Mouse (Mus musculus) testis, adult 2 months (tissue): ENCODE measurements around the gene Plekhb2. TPM values are rescaled to one million over a fixed set of nuclear protein-coding genes. Genes with fewer than 3 reads are reported as not detected.
A peak's percentile ranks its signal among the peaks of the same experiment; 100 is the strongest.

Source experiments
- H3K27ac ChIP-seq: fragments of 200-500 bp; 2 replicates; pipeline ENCODE4 v1.5.1; 2012; ENCODE audit warnings: low read depth, low read length; ENCODE audit not compliant: control insufficient read depth, insufficient read depth
- H3K27me3 ChIP-seq: fragments of 200-500 bp; 2 replicates; pipeline ENCODE4 v1.6.1; 2012; ENCODE audit warnings: mild to moderate bottlenecking, low read length, moderate library complexity; ENCODE audit not compliant: control insufficient read depth, insufficient read depth
- H3K36me3 ChIP-seq: fragments of 200-500 bp; 2 replicates; pipeline ENCODE4 v1.6.1; 2012; ENCODE audit warnings: mild to moderate bottlenecking, low read length; ENCODE audit not compliant: control insufficient read depth, insufficient read depth
- H3K4me1 ChIP-seq: fragments of 200-500 bp; 2 replicates; pipeline ENCODE4 v1.6.1; 2012; ENCODE audit warnings: low read length; ENCODE audit not compliant: control insufficient read depth, insufficient read depth
- H3K4me3 ChIP-seq: fragments of 200-500 bp; 2 replicates; pipeline ENCODE4 v1.5.1; 2012; ENCODE audit warnings: low read depth, mild to moderate bottlenecking, low read length, moderate library complexity, mixed read lengths; ENCODE audit not compliant: control insufficient read depth
- CTCF ChIP-seq: fragments of 200-500 bp; IDR thresholded peaks from 2 replicates; pipeline ENCODE4 v1.5.1; 2012; ENCODE audit warnings: low read depth, mild to moderate bottlenecking, inconsistent platforms, low read length, moderate library complexity; ENCODE audit not compliant: control insufficient read depth, insufficient read depth, insufficient replicate concordance
- POLR2A ChIP-seq: fragments of 200-500 bp; IDR thresholded peaks from 2 replicates; pipeline ENCODE4 v1.6.1; 2012; ENCODE audit warnings: low read depth, mild to moderate bottlenecking, inconsistent platforms, low read length, moderate library complexity; ENCODE audit not compliant: control insufficient read depth
- polyA plus RNA-seq: library from polyadenylated mRNA; depleted of rRNA; stranded (reverse); fragments of >200 nt; gene quantifications from 2 replicates; pipeline ENCODE4 v1.2.3, GENCODE M21; 2012

Gene Plekhb2
- polyA plus RNA-seq, 1 experiment = 12.7 TPM

DNA sequence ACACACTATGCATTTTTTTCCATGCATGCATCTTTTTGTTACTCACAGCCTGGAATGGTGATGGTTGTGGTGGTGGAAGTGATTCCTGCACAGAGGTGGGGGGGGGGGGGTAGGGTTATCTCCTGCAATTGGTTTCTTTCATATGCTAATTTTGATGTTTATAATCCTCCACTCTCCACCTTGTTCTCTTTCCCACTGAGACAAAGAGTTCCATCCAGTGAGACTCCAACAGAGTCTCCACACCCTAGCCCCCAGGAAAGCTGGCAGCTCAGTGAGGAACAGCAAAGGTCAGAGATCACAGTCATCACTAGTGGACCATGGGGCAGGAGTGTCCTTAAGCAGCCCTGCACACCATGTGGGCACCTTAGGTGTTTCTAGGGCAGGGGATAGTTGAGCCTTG is 34.0 kb downstream of the Plekhb2 start:
- Histone ChIP-seq H3K4me3 (no peak overlapping the region), H3K27ac (no peak overlapping the region), H3K27me3 (no peaks in the 10 kb centered on the region), H3K36me3 (no peaks in the 10 kb centered on the region), H3K4me1 (no peaks in the 10 kb centered on the region)
- no peak for TF ChIP-seq CTCF
- TF ChIP-seq POLR2A = no peak

DNA sequence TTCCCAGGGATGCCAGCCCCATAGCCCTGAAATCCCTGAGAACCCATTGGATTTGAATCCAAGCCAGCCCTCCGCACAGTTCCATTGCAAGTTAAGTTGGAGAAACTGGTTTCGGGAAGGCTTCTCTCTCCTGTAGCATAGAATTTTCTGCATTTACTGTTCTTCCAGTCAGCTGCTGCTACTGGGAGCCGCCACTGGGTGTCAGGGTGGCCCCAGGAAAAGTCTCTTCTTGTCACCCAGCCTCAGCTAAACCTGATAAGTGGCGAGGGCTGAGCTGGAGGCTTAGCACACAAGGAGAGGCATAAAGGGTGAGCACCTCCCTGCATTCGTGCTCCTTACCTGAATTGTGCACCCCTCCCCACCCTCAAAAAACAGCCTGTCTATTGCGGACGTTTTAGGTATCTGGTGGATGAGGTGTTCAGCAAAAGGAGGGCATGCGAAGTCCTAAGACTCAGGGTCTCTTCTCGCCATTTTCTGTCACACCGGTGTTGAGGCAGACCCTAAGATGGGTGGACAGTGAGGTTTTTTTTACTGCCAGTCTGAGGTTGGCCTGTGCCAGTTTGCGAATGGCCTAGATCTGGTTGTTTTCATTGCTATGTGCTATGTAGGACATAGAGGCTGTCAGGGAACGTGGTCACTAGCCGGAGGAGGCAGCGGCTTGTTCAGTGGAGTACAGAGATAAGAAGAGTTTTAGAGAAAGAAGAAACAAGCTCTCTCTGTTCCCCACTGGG is 41.9 kb downstream of the Plekhb2 start:
- Histone ChIP-seq H3K27me3 (no peaks in the 10 kb centered on the region), H3K4me3 (no peak overlapping the region), H3K27ac (no peak overlapping the region), H3K4me1 (no peaks in the 10 kb centered on the region), H3K36me3 (no peaks in the 10 kb centered on the region)
- no peak for TF ChIP-seq POLR2A
- peak; percentile 36; the same call in 1 of the 2 replicates for TF ChIP-seq CTCF

DNA sequence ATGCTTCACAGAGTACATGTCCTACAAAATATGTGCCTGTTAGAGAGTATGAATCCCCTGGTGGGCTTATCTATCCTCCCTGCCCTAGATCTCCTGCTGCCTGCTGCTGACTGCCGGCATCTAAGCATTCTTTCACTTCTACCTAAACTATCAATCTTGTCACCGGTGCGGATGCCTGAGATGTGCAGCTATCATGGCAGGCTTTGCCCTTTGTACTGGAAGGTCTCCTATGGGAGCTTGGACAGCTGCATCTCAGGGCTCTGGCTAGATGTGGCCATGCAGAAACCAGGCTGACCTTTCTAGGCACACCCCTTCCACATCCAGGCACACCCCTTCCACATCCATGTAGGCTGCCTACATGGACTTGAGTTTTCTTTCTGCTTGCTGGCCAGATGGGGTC is 42.7 kb downstream of the Plekhb2 start:
- H3K27ac ChIP-seq = no peak overlapping the region
- TF ChIP-seq CTCF (no peak), POLR2A (no peak)
- no peaks in the 10 kb centered on the region for H3K36me3 ChIP-seq
- no peaks in the 10 kb centered on the region for H3K27me3 ChIP-seq
- H3K4me1 ChIP-seq = no peaks in the 10 kb centered on the region
- no peak overlapping the region for H3K4me3 ChIP-seq

DNA sequence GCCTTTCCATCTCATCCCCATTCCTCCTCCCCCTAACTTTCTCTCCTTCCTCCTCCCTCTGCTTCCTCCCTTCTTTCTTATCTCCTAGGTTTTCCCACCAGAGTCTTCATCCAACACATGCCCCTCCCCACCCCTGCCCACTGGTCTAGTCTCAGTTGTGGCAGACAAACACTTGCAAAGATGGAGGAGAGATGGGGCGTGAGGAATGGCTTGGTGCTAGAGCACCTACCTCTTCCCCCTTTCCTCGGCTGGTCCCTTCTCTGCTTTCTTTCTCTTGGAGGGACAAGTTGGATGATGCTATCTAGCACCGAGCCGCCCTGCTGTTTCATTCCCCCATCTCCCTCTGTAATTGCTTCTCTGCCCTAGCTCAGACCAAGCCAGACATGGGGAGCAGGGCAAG is 43.6 kb downstream of the Plekhb2 start:
- Histone ChIP-seq H3K27me3 (no peaks in the 10 kb centered on the region), H3K4me1 (no peaks in the 10 kb centered on the region), H3K36me3 (no peaks in the 10 kb centered on the region), H3K4me3 (no peak overlapping the region), H3K27ac (no peak overlapping the region)
- no peak for TF ChIP-seq POLR2A
- no peak for TF ChIP-seq CTCF

DNA sequence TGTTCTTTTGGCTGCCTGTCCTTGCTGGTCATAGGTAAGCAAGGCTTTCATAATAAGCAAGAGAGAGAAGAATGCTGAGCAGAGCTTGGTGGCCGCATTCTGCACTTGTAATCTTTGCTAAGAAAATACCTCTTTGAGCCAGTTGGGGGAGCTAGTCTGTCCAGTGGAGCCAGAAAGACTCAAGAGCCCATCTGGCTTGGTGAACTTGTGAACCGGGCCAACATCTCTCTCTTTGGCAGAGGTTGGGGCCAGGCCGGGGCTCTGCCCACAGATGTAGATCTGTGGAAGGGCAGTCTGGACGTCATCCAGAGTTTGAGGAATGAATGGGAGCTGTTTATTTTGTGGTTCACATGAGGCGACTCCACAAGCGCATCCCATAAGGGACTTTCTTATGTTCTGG is 44.1 kb downstream of the Plekhb2 start:
- TF ChIP-seq CTCF (no peak), POLR2A (no peak)
- Histone ChIP-seq H3K27me3 (no peaks in the 10 kb centered on the region), H3K36me3 (no peaks in the 10 kb centered on the region), H3K27ac (no peak overlapping the region), H3K4me1 (no peaks in the 10 kb centered on the region), H3K4me3 (no peak overlapping the region)

DNA sequence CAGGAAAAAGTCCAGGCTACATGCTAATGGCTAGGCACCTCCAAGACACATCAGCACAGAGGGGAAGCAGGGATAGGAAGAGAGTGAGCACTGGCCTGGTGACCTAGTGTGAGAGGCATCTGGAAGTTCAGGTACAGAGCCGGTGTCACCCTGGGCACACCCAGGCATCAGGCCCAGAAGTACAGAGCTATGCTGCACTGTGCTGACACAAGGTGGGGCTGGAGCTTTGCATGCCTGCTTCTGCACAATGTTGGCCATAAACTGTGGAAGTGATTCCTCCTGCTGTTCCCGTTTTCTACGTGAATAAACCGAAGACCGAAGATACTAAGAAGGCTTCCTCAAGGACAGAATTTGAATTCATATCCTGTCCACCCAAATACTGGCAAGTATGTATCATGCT is 46.3 kb downstream of the Plekhb2 start:
- Histone ChIP-seq H3K27ac (no peak overlapping the region), H3K36me3 (no peaks in the 10 kb centered on the region), H3K4me1 (no peaks in the 10 kb centered on the region), H3K27me3 (no peaks in the 10 kb centered on the region), H3K4me3 (no peak overlapping the region)
- TF ChIP-seq POLR2A (no peak), CTCF (no peak)

DNA sequence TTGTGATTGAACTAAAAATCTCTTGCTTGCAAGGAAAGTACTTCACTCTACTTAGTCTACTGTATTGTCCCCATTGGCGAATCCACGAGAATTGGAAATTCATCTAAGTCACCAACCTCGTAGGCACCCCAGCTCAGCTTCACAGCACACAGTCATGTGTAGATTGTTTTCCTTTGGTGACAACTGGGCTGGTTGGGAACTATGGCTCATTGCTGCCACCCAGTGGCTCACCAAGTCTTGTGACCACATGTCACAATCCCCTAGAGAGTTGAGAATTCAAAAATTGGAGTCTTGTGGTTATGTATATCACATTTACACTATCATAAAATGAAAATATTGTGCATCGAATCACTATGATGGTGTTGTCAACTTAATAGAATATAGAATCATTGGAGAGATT is 47.1 kb downstream of the Plekhb2 start:
- Histone ChIP-seq H3K27me3 (no peaks in the 10 kb centered on the region), H3K4me1 (no peaks in the 10 kb centered on the region), H3K4me3 (no peak overlapping the region), H3K36me3 (no peaks in the 10 kb centered on the region), H3K27ac (no peak overlapping the region)
- TF ChIP-seq POLR2A (no peak), CTCF (peak; percentile 31; the same call in 1 of the 2 replicates)
